Mouse (Mus musculus) neural tube, embryonic 12.5 days (tissue): ENCODE results near the gene Kctd12. TPM values are rescaled to one million over a fixed set of nuclear protein-coding genes. Genes with fewer than 3 reads are reported as not detected.

ENCODE experiments used
- ATAC-seq: fragments of 200-750 bp; cut with Nextera tagmentation; 2 replicates; pipeline ENCODE4 v1.8.0; 2017; ENCODE audit warnings: low read depth, mild to moderate bottlenecking, moderate TSS enrichment, moderate library complexity; ENCODE audit not compliant: low FRiP score
- H3K27ac ChIP-seq: fragments of 300-500 bp; sonication (generic); 2 replicates; pipeline ENCODE4 v1.5.1; 2016
- H3K27me3 ChIP-seq: fragments of 300-500 bp; sonication (generic); replicated peaks from 2 replicates; pipeline ENCODE4 v1.6.1; 2016; ENCODE audit warnings: mild to moderate bottlenecking
- H3K36me3 ChIP-seq: fragments of 300-500 bp; sonication (generic); 2 replicates; pipeline ENCODE4 v1.6.1; 2016; ENCODE audit warnings: mild to moderate bottlenecking
- H3K4me1 ChIP-seq: fragments of 300-500 bp; sonication (generic); 2 replicates; pipeline ENCODE4 v1.6.1; 2016
- H3K4me2 ChIP-seq: fragments of 300-500 bp; sonication (generic); replicated peaks from 2 replicates; pipeline ENCODE4 v1.6.1; 2016; ENCODE audit warnings: mild to moderate bottlenecking
- H3K4me3 ChIP-seq: fragments of 300-500 bp; sonication (generic); 2 replicates; pipeline ENCODE4 v1.5.1; 2016
- H3K9ac ChIP-seq: fragments of 300-500 bp; sonication (generic); 2 replicates; pipeline ENCODE4 v1.6.1; 2016; ENCODE audit warnings: mild to moderate bottlenecking
- H3K9me3 ChIP-seq: fragments of 300-500 bp; sonication (generic); 2 replicates; pipeline ENCODE4 v1.6.1; 2016; ENCODE audit warnings: mild to moderate bottlenecking
- WGBS: fragments of 180-500 bp; shearing (Covaris S2); methylation state at CpG from one replicate; pipeline ENCODE4 v1.1.7; 2016; 5-methylcytosine and 5-hydroxymethylcytosine counted together
- microRNA-seq: library from miRNA; unstranded; fragments of <30 nt; microRNA quantifications from one replicate; pipeline ENCODE4, GENCODE M21; 2017
- polyA plus RNA-seq: library from polyadenylated mRNA; unstranded; fragments of >200 nt; fragmentation: Nextera tagmentation; extraction: Ambion mirVana; gene quantifications from 2 replicates; pipeline ENCODE4 v1.2.1, GENCODE M21; 2016

Gene Kctd12
- polyA plus RNA-seq, 1 experiment from 2014 or later = 10.6 TPM

- no peak overlapping the region for H3K27ac ChIP-seq
- no peaks in the 10 kb centered on the region for H3K27me3 ChIP-seq
- no peaks in the 10 kb centered on the region for H3K36me3 ChIP-seq
- H3K9me3 ChIP-seq = no peaks in the 10 kb centered on the region
- H3K9ac ChIP-seq = no peak overlapping the region
- no peaks in the 10 kb centered on the region for H3K4me1 ChIP-seq
- no peak overlapping the region for H3K4me2 ChIP-seq
- no peak for ATAC-seq
- H3K4me3 ChIP-seq = no peak overlapping the region
- 59% methylated on average over 1 of the region's 1 CpGs for WGBS
These were observed 30.5 kb downstream of the Kctd12 start for GRCm38 (mm10) chr14:102951974-102952373.

GRCm38 (mm10) chr14:102947796-102948195 lies 34.6 kb downstream of the Kctd12 start:
- Histone ChIP-seq H3K4me3 (no peak overlapping the region), H3K27me3 (no peaks in the 10 kb centered on the region), H3K27ac (no peak overlapping the region), H3K36me3 (no peaks in the 10 kb centered on the region), H3K4me1 (no peaks in the 10 kb centered on the region), H3K9me3 (no peaks in the 10 kb centered on the region), H3K4me2 (no peak overlapping the region), H3K9ac (no peak overlapping the region)
- ATAC-seq = no peak
- WGBS = 72% methylated on average over 2 of the region's 2 CpGs

DNA sequence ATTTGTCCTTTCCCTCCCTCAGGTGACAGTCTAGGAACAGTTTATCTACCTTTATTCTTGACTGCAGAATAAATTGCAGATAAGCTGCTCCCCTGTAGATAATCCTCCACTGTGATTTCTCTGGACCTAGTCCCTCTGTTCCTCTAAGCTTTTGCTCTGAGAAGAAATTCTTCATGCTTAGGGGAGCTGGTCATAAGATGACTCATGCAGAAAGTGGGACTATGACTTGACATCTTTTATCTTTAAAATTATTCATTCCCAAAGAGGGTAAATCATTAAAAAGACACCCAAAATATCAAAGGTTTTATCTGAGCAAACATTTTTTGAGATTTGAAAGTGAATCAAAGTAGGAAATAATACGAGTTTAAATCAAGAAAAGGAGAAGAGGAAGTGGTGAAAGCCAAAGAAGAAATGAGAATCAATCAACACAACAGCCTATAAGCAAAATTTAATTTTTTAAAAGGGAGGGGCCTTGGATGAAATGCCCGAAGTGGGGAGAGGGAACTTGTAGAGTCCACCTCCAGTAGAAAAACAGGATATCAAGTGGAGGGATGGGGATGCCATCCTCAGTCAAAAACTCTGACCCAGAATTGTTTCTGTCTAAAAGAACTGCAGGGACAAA lies 40.1 kb downstream of the Kctd12 start:
- H3K4me1 ChIP-seq = no peaks in the 10 kb centered on the region
- no peaks in the 10 kb centered on the region for H3K27me3 ChIP-seq
- H3K36me3 ChIP-seq = no peaks in the 10 kb centered on the region
- no peak overlapping the region for H3K9ac ChIP-seq
- 77% methylated on average over 2 of the region's 2 CpGs for WGBS
- no peak overlapping the region for H3K4me3 ChIP-seq
- H3K27ac ChIP-seq = no peak overlapping the region
- no peak overlapping the region for H3K4me2 ChIP-seq
- no peaks in the 10 kb centered on the region for H3K9me3 ChIP-seq
- ATAC-seq = no peak

DNA sequence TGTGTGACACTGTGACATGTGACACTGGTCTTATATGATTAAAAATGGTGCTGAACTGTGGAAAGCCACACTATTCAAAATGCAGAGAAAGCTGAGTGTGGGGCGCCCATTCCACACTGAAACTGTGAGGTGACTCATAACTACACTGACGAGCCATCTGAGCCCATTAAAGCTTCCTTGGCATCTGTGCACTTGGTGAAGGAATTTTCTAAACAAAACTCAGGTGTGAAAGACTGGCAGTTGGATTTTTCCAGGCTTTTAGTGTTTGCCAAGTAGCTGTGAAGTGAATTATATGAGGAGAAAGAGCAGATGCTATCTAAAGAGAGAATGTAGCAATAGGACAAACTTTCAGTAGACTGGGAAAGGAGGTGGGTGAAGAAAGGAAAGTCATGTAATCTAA lies 47.6 kb downstream of the Kctd12 start:
- Histone ChIP-seq H3K36me3 (no peaks in the 10 kb centered on the region), H3K4me2 (no peak overlapping the region), H3K4me3 (no peak overlapping the region), H3K4me1 (no peaks in the 10 kb centered on the region), H3K27ac (no peak overlapping the region), H3K9ac (no peak overlapping the region), H3K27me3 (no peaks in the 10 kb centered on the region), H3K9me3 (no peaks in the 10 kb centered on the region)
- no peak for ATAC-seq
- 77% methylated on average over 2 of the region's 2 CpGs for WGBS

GRCm38 (mm10) chr14:102930933-102931332 lies 51.5 kb downstream of the Kctd12 start:
- Histone ChIP-seq H3K27ac (no peak overlapping the region), H3K36me3 (no peaks in the 10 kb centered on the region), H3K9ac (no peak overlapping the region), H3K9me3 (no peaks in the 10 kb centered on the region), H3K4me3 (no peak overlapping the region), H3K27me3 (no peaks in the 10 kb centered on the region), H3K4me2 (no peak overlapping the region), H3K4me1 (peaks cover 6% of the 10 kb centered on the region; the same call in 1 of the 2 replicates)
- WGBS = 71% methylated on average over 1 of the region's 1 CpGs
- no peak for ATAC-seq

DNA sequence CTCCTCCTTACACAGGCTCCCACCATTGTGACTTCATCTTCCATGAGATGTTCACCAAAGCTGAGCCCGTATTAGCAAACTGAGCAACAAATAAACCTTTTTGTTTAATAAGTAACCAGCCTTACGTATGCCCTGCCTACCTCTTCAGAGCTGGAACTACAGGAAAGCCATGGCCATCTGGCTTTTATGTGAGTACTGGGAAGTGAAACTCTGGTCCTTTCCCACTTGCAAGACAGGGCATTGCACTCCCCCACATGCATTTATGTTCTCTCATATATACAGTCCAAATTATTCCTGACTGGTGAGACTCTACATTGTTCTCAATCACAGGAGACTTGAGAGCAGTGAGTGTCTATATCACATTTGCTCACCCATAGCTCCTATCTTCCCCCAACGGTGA lies 52.9 kb downstream of the Kctd12 start:
- H3K9me3 ChIP-seq = no peaks in the 10 kb centered on the region
- H3K4me2 ChIP-seq = no peak overlapping the region
- ATAC-seq = no peak
- no peak overlapping the region for H3K9ac ChIP-seq
- H3K27ac ChIP-seq = no peak overlapping the region
- H3K4me1 ChIP-seq = peaks cover 8% of the 10 kb centered on the region; the same call in 1 of the 2 replicates
- no peaks in the 10 kb centered on the region for H3K36me3 ChIP-seq
- 83% methylated on average over 3 of the region's 3 CpGs for WGBS
- H3K4me3 ChIP-seq = no peak overlapping the region
- no peaks in the 10 kb centered on the region for H3K27me3 ChIP-seq

DNA sequence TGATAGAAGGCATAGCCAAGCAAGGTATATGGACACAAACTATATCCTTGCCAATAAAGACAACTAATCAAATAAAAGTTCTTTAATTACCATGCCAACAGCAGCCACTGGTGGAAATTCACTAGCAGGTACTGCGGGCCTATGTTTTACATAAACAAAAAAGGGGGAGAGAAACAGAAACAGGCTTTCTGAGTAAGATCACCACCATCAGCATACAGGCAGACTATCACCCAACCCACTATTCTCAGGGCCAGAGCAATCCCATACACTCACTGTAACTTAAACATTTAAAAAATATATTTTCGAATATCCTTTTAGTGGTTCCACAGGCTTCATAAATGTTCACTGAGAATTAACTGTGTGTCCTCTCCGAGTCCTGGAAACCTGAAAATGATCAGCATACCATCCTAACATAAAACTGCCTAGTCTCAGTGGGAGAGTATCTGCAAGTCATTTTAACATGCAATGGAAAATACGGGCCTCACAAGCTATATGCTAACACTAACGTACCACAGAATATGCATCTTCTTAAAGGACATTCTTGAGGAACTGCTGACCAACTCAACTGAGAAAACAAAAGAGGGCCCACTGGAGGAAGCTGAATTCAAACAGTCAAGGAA lies 54.5 kb downstream of the Kctd12 start:
- ATAC-seq = no peak
- H3K4me2 ChIP-seq = no peak overlapping the region
- 87% methylated on average over 5 of the region's 5 CpGs for WGBS
- H3K4me3 ChIP-seq = no peak overlapping the region
- H3K9me3 ChIP-seq = no peaks in the 10 kb centered on the region
- peaks cover 8% of the 10 kb centered on the region; the same call in 1 of the 2 replicates for H3K4me1 ChIP-seq
- H3K9ac ChIP-seq = no peak overlapping the region
- H3K27ac ChIP-seq = no peak overlapping the region
- no peaks in the 10 kb centered on the region for H3K36me3 ChIP-seq
- H3K27me3 ChIP-seq = no peaks in the 10 kb centered on the region

Small RNA genes lying within 50 kb of the gene (microRNA-seq; reads per million reads assigned to microRNA genes)
- not detected for gene Mir5130

Other genes with a start within 250 kb of the Kctd12 start
- not detected in 2 replicates for gene Acod1, start 64.3 kb upstream of the Kctd12 start, polyA plus RNA-seq
- 20.9 and 21.2 TPM in 2 replicates for gene Cln5, start 87.6 kb upstream of the Kctd12 start, polyA plus RNA-seq
- 29.0 and 29.8 TPM in 2 replicates for gene Fbxl3, start 116.9 kb upstream of the Kctd12 start, polyA plus RNA-seq